Mouse (Mus musculus) adrenal gland, adult (tissue): ENCODE measurements around the gene Wdr91.

ENCODE experiments used
- DNase-seq, 2 experiments: peaks; one replicate each; pipeline ENCODE4 v3.0.0; 2022 to 2023; ENCODE audit warnings: low spot score in 1 of 2; ENCODE audit not compliant: inconsistent age in 2 of 2

Gene Wdr91

DNA sequence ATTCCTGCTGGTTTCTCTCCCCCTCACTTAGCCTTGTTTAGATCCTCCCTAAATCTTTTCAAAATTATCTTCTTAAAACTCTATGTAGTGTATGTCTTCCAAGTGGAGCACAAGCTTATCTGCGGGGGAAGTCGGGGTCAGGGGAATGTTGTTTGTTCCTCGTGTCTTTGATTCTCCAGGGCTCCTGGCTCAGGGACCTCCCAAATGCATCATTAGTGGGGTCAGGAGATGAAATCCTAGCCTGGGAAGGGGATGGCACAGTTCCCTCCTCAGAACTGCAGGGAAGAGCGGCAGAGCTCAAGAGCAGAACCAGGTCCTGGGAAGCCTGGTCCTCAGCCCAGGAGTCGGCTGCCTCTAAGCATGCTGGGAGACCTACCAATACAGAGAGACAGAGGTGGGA lies 45.5 kb downstream of the Wdr91 start:
- DNase-seq, result peak in 1 of 2 experiments; percentile 67

GRCm38 (mm10) chr6:34863786-34864514 lies 46.7 kb downstream of the Wdr91 start:
- DNase-seq, result no peak

DNA sequence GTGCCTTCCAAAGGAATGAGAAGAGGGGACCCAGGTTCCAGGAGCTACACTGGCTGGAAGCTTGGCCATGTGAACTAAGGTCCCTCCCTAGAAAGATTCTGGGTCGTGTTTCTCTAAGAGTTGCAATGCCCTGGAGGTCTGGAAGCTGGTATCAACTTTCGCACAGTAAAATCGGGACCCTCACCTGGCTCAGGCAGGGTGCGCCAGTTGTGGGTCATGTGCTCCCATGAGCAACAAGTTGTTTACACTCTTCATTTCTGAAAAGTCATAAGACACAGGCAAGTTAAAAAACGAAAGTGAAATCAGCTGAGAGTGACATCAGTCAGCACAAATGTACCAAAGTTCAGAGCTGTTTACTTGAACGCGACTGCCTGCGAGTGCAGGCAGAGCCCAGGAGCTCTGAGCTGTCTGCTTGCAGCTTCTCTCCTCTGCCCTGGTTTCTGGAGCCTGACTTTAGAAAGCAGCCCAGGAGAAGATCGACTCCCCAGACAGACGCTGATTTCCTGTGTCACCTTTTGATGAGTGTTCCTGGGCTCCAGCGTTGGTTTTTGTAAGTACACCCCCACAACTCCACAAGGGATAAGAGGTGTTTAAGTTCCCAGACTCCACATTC lies 47.8 kb downstream of the Wdr91 start, which contains the start of gene Tmem140:
Gene Tmem140 (plus strand): TSS at position 356 of the 613 bp plus-strand sequence.
- peak; percentile 64 to 90 for DNase-seq

DNA sequence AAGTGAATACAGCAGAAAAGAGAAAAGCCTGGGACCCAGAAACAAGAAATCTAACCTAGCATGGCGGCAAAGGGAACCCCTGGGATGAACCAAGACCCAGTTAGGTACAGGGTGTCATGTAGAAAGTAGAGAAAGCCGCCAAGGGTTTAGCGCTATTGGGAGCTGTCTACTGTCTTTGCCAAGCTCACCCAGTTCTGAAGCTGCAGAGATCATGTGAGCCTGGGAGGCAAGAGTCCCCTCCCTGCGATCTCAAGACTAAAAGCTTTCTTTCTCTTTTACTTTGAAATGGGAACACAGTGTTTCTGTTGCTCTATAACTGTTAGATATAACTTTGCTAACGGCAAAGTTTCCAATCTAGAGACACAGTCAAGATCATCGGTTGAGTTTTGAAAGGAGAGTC lies 48.3 kb downstream of the Wdr91 start:
- peak; percentile 55 to 76 for DNase-seq

DNA sequence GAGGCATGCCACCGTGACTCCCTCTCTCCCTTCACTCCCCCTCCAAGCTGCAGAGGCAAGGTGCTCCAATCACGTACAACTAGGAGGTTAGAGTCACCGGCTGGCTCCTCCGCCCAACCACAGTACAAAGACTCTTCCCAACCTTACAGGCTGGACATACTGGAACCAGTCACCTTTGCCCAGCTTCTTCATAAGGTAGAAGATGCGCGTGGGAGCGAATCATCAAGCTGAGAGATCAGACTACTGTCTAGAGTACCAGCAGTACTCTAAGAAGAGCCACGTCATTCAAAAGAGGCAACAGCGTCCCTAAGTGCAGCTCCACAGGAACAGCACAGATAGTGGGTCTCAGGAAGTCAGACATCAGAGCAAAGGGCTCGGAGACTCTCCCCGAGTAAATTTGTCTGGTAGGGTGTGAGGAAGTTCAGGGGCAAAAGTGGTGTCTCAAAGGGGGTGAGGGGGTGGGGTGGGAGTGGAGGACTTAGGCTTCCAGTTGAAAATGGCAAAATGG lies 49.1 kb downstream of the Wdr91 start:
- DNase-seq, result peak in 1 of 2 experiments; percentile 29

- no peak for DNase-seq
These were observed 78.3 kb downstream of the Wdr91 start for GRCm38 (mm10) chr6:34832352-34832751.
